Mouse (Mus musculus): ENCODE results near the gene Dab1.

Gene Dab1

GRCm38 (mm10) chr4:104669406-104669805, 1050.2 kb downstream of the Dab1 start:
- DNase-seq (ENCODE audit: extremely low spot score) = no peak

DNA sequence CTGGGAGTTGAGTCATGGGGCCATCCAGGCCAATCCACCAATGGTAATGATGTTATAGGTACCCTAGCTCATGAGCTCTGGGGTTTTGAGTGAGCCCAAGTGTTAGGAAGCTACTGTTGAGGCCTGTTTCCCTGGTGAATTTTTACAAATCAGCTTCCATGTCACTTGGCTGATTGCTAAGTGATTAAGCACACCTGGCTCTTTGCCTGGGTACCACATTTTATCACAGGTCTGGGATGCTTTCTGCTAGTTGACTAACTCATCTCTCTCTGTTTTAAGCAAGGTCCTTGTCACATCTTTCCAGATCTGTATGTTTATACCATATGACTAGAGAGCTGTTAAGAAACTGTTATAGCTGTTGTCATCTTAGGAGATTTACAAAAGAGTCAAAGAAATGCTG, 1051.6 kb downstream of the Dab1 start:
- DNase-seq (ENCODE audit: extremely low spot score) = no peak

- DNase-seq (ENCODE audit: extremely low spot score) = no peak
These were observed 1054.2 kb downstream of the Dab1 start for GRCm38 (mm10) chr4:104673317-104673716.

DNA sequence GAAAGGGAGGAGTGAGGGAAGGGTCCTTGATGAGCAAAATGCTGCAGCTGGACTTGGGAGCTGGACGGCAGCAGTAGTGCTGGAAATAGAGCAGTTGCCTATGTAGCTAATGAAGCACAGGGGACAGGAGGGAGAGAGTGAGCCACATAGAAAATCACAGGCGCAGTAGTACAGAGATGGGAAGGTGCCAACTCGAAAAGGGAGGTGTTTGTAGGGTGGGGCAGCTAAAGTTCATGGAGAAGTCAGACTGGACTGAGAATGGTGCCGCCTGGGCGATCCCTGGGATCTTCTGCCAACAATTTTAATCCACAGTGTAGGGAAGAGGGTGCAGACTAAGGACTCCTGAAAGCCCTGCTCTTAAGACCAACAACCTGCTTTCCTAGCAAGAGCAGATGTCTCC, 1055.5 kb downstream of the Dab1 start:
- no peak for DNase-seq (ENCODE audit: extremely low spot score)

GRCm38 (mm10) chr4:104678234-104678633, 1059.1 kb downstream of the Dab1 start:
- DNase-seq (ENCODE audit: extremely low spot score) = no peak

- no peak for DNase-seq (ENCODE audit: extremely low spot score)
These were observed 1061.3 kb downstream of the Dab1 start for GRCm38 (mm10) chr4:104680475-104680874.

DNA sequence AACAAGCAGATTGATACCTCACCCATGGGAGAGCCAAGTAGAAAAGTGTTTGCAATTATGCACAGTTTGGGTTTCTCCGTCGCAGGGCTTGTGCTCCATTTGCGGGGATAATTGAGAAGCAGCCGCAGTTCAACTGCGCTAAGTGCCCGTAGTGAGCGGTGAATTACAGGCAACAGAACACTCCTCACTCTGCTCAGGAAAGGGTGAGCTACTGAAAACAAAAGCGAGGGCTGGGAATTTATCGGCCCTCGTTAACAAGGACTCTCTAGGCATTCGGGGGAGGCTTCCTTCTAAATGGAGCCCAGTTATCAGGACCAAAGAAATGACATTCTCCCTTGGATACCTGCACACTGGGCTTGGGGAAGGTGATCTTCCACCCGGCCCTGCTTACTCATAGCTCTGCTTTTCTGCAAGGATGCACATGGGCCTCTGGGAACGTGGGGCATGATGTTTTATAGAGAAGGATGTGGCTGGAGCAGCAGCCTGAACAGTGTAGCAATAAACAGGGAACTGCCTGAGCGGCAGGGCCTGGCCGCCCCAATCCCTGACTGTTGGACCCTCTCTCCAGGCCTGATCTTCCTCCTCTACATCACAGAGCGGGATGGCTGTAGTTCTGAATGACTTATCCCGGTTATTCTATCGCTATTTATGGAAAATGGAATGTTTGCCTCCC, 1067.1 kb downstream of the Dab1 start:
- peak; percentile 5 for DNase-seq (ENCODE audit: extremely low spot score)

DNA sequence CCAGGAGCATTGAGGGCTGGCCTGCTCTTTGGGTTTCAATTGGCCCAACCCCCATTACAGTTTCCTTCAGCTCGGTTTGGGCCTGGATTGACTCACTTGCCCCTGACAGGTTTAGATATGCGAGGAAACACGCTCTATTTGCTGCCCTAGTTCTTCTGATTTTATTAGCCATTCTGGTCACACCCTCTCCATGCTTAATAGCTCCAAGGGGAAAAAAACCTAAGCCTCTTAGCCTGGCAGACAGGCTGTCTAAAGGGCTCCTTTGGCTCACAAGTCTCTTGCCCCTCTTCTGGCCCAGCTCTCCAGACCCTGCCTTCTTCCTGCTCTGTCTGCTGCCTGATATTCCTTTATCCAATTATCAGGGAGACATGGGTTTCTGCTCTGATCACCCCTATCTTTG, 1069.9 kb downstream of the Dab1 start:
- DNase-seq (ENCODE audit: extremely low spot score) = no peak

- DNase-seq (ENCODE audit: extremely low spot score) = no peak
These were observed 1071.9 kb downstream of the Dab1 start for GRCm38 (mm10) chr4:104691026-104691425.

DNA sequence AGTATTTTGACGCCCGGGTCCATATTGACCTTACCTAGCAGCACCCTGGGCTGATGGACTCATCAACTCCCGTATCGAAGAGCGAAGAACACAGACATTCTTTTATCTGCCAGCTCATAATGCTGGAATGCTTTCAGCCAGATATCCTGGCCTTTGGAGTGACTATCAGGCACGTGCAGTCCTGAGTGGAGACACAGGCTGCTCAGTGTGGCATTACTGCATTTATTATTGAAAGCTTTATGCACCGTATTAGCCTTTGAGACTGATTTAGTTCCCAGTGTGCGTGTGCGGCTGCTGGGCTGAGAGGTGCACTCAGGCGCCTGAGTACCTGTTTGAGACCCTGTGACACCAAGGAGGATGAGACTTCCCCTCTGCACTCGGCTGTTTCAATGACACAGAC, 1075.0 kb downstream of the Dab1 start:
- no peak for DNase-seq (ENCODE audit: extremely low spot score)

GRCm38 (mm10) chr4:104696522-104696921, 1077.4 kb downstream of the Dab1 start:
- DNase-seq (ENCODE audit: extremely low spot score) = no peak

DNA sequence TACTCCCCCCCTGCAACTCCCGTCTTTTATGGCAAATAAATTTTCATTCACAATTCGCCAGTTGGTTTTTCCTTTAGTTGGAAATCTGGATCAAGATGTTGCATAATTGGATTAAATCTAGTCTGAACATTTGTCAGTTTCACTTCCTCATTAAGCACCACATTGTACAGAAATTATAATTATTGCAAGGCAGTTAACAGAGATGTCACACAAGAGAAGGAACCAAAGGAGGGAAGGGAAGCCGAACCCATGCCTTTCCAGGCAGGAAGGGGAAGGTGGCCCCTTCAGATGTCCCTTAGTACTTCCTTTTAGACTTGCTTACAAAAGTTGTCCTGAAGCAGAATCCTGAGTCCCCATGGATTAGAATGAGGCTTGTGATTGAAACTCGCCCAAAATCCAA, 1078.5 kb downstream of the Dab1 start:
- DNase-seq (ENCODE audit: extremely low spot score) = no peak

- no peak for DNase-seq (ENCODE audit: extremely low spot score)
These were observed 1086.8 kb downstream of the Dab1 start for GRCm38 (mm10) chr4:104705664-104706645.

- no peak for DNase-seq (ENCODE audit: extremely low spot score)
These were observed 1093.4 kb downstream of the Dab1 start for GRCm38 (mm10) chr4:104712338-104713083.

- DNase-seq (ENCODE audit: extremely low spot score) = no peak
These were observed 1095.9 kb downstream of the Dab1 start for GRCm38 (mm10) chr4:104714925-104715519.

DNA sequence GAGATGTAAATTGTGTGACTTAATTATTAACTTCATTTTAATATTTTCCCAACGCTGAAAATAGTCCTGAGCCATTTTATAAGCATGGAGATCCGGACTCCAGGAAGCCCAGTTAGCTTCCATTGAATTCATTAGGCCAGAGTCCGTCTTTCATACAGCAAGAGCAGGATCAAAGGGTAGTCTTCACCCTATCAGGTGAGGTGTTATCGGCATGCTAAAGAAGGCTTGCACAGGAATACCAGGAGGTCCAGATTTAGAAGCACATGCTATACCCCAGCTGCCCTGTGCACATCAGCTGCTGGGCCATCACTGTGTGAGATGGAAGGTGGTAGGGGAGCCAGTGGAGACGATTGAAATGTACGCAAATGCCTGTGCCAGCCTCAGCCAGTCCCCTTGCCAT, 1096.7 kb downstream of the Dab1 start:
- DNase-seq (ENCODE audit: extremely low spot score) = no peak

DNA sequence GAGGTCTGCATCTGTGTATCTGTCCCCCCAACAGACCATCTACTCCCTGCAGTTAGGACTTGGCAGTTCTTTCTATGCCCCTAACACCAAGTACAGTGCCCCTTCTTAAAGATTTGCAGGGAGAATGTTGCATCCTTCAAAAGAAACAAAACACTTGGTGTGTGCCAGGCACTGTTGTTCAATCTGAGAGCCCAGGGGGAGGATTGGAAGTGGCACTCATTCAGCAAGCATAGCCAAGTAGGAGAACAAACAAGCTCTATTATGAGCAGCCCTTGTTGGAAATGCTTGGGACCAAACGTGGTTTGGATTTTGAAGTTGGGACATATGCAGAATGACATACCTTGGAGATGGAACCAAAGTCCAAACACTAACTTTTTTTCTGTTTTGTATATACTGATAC, 1097.3 kb downstream of the Dab1 start:
- DNase-seq (ENCODE audit: extremely low spot score) = no peak

- DNase-seq (ENCODE audit: extremely low spot score) = no peak
These were observed 1100.0 kb downstream of the Dab1 start for GRCm38 (mm10) chr4:104718973-104719795.

GRCm38 (mm10) chr4:104723527-104724045, 1104.4 kb downstream of the Dab1 start:
- DNase-seq (ENCODE audit: extremely low spot score) = no peak

GRCm38 (mm10) chr4:104724258-104724657, 1105.1 kb downstream of the Dab1 start:
- DNase-seq (ENCODE audit: extremely low spot score) = no peak

DNA sequence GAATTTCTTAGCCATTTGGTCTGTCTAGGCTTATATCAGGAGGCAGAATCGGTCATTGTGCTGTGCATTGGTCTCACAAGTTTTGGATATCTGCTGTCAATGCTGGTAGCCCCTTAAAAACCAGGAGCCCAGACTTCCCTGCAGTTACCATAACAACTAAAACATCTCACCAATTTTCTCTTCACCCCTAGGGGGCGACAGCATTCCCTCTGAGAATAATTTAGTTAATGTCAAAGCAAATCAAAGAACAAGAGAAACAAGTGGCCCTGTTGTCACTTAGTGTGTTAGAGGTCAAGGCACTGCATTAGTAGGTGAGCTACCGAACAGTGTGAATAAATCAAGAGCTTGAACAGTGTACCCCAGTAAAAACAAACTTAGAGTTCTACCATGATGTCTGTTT, 1106.5 kb downstream of the Dab1 start:
- no peak for DNase-seq (ENCODE audit: extremely low spot score)

All from embryo, embryonic 9.5 days (tissue).